Mouse (Mus musculus) kidney, adult 2 months (tissue): Measurements from ENCODE around the gene Rnf44.

ENCODE experiments used
- CTCF ChIP-seq: fragments of 200-500 bp; conservative IDR thresholded peaks from 2 replicates; pipeline ENCODE4 v1.5.1; 2011; ENCODE audit warnings: low read depth, mild to moderate bottlenecking, control low read depth, low read length, moderate library complexity, mixed read lengths; ENCODE audit not compliant: insufficient read depth, insufficient read length
- POLR2A ChIP-seq: fragments of 200-500 bp; IDR thresholded peaks from one replicate; pipeline ENCODE4 v1.6.1; 2011; ENCODE audit warnings: low read depth, low read length, control low read depth

- no peak for TF ChIP-seq CTCF
- no peak for TF ChIP-seq POLR2A
Measured at GRCm38 (mm10) chr13:54635011-54635410, 58.7 kb downstream of the Rnf44 start.
